Mouse (Mus musculus): ENCODE measurements at regions not wholly inside any gene's neighbourhood (a gene's known extent, or its start where the extent isn't known, plus 50 kb on each side); places are given as distances from the start of the nearest gene placed in this dataset.

GRCm38 (mm10) chr3:41181438-41181837, 98.6 kb upstream of the Pgrmc2 start:
- Histone ChIP-seq H3K4me2 (ENCODE audit: low read depth, low read length, poor library complexity, severe bottlenecking) (no peak overlapping the region), H3K27me3 (ENCODE audit: insufficient read depth, low read length) (no peaks in the 10 kb centered on the region), H3K4me1 (ENCODE audit: insufficient read depth, low read length) (no peaks in the 10 kb centered on the region), H3K36me3 (ENCODE audit: insufficient read depth, low read length) (no peaks in the 10 kb centered on the region), H3K9ac (replicated peaks; ENCODE audit: low read length, poor library complexity, severe bottlenecking) (no peak overlapping the region), H3K27ac (ENCODE audit: low read depth, low read length) (no peak overlapping the region), H3K4me3 (ENCODE audit: low read depth, low read length) (no peak overlapping the region), H3K9me3 (ENCODE audit: low read length) (no peaks in the 10 kb centered on the region)
- DNase-seq (ENCODE audit: low spot score) (no peak), ATAC-seq (ENCODE audit: low FRiP score) (no peak)
- no peak for TF ChIP-seq CTCF (IDR thresholded peaks at IDR 0.05)
- WGBS = 89% methylated on average over 11 of the region's 11 CpGs

GRCm38 (mm10) chr3:41180911-41181310, 98.1 kb upstream of the Pgrmc2 start:
- Histone ChIP-seq H3K9me3 (ENCODE audit: low read length) (no peaks in the 10 kb centered on the region), H3K36me3 (ENCODE audit: insufficient read depth, low read length) (no peaks in the 10 kb centered on the region), H3K4me1 (ENCODE audit: insufficient read depth, low read length) (no peaks in the 10 kb centered on the region), H3K4me2 (ENCODE audit: low read depth, low read length, poor library complexity, severe bottlenecking) (no peak overlapping the region), H3K4me3 (ENCODE audit: low read depth, low read length) (no peak overlapping the region), H3K9ac (replicated peaks; ENCODE audit: low read length, poor library complexity, severe bottlenecking) (no peak overlapping the region), H3K27ac (ENCODE audit: low read depth, low read length) (no peak overlapping the region), H3K27me3 (ENCODE audit: insufficient read depth, low read length) (no peaks in the 10 kb centered on the region)
- no peak for TF ChIP-seq CTCF (IDR thresholded peaks at IDR 0.05)
- DNase-seq (ENCODE audit: low spot score) (no peak), ATAC-seq (ENCODE audit: low FRiP score) (no peak)
- WGBS = 84% methylated on average over 7 of the region's 7 CpGs

GRCm38 (mm10) chr3:41179037-41179880, 96.4 kb upstream of the Pgrmc2 start:
- no peak for ATAC-seq (ENCODE audit: low FRiP score)
- 76% methylated on average over 4 of the region's 4 CpGs for WGBS
- H3K4me1 ChIP-seq (ENCODE audit: insufficient read depth, low read length) = no peaks in the 10 kb centered on the region
- no peak for TF ChIP-seq CTCF (IDR thresholded peaks at IDR 0.05)
- H3K4me3 ChIP-seq (ENCODE audit: low read depth, low read length) = no peak overlapping the region
- no peak overlapping the region for H3K9ac ChIP-seq (replicated peaks; ENCODE audit: low read length, poor library complexity, severe bottlenecking)
- H3K27me3 ChIP-seq (ENCODE audit: insufficient read depth, low read length) = no peaks in the 10 kb centered on the region
- DNase-seq (ENCODE audit: low spot score) = no peak
- H3K9me3 ChIP-seq (ENCODE audit: low read length) = no peaks in the 10 kb centered on the region
- no peaks in the 10 kb centered on the region for H3K36me3 ChIP-seq (ENCODE audit: insufficient read depth, low read length)
- H3K4me2 ChIP-seq (ENCODE audit: low read depth, low read length, poor library complexity, severe bottlenecking) = no peak overlapping the region
- no peak overlapping the region for H3K27ac ChIP-seq (ENCODE audit: low read depth, low read length)

- Histone ChIP-seq H3K9ac (replicated peaks; ENCODE audit: low read length, poor library complexity, severe bottlenecking) (no peak overlapping the region), H3K27me3 (ENCODE audit: insufficient read depth, low read length) (no peaks in the 10 kb centered on the region), H3K4me1 (ENCODE audit: insufficient read depth, low read length) (no peaks in the 10 kb centered on the region), H3K9me3 (ENCODE audit: low read length) (no peaks in the 10 kb centered on the region), H3K36me3 (ENCODE audit: insufficient read depth, low read length) (no peaks in the 10 kb centered on the region), H3K4me2 (ENCODE audit: low read depth, low read length, poor library complexity, severe bottlenecking) (no peak overlapping the region), H3K4me3 (ENCODE audit: low read depth, low read length) (no peak overlapping the region), H3K27ac (ENCODE audit: low read depth, low read length) (no peak overlapping the region)
- no peak for TF ChIP-seq CTCF (IDR thresholded peaks at IDR 0.05)
- no peak for DNase-seq (ENCODE audit: low spot score)
- ATAC-seq (ENCODE audit: low FRiP score) = no peak
These were observed 94.3 kb upstream of the Pgrmc2 start for GRCm38 (mm10) chr3:41177124-41177523.

GRCm38 (mm10) chr3:41175356-41175755, 92.5 kb upstream of the Pgrmc2 start:
- no peak for TF ChIP-seq CTCF (IDR thresholded peaks at IDR 0.05)
- Histone ChIP-seq H3K4me1 (ENCODE audit: insufficient read depth, low read length) (no peaks in the 10 kb centered on the region), H3K27ac (ENCODE audit: low read depth, low read length) (no peak overlapping the region), H3K4me2 (ENCODE audit: low read depth, low read length, poor library complexity, severe bottlenecking) (no peak overlapping the region), H3K27me3 (ENCODE audit: insufficient read depth, low read length) (no peaks in the 10 kb centered on the region), H3K4me3 (ENCODE audit: low read depth, low read length) (no peak overlapping the region), H3K9me3 (ENCODE audit: low read length) (no peaks in the 10 kb centered on the region), H3K36me3 (ENCODE audit: insufficient read depth, low read length) (no peaks in the 10 kb centered on the region), H3K9ac (replicated peaks; ENCODE audit: low read length, poor library complexity, severe bottlenecking) (no peak overlapping the region)
- DNase-seq (ENCODE audit: low spot score) (no peak), ATAC-seq (ENCODE audit: low FRiP score) (no peak)
- WGBS = 87% methylated on average over 3 of the region's 3 CpGs

GRCm38 (mm10) chr3:41173561-41173960, 90.7 kb upstream of the Pgrmc2 start:
- no peak for ATAC-seq (ENCODE audit: low FRiP score)
- H3K9me3 ChIP-seq (ENCODE audit: low read length) = no peaks in the 10 kb centered on the region
- H3K9ac ChIP-seq (replicated peaks; ENCODE audit: low read length, poor library complexity, severe bottlenecking) = no peak overlapping the region
- no peaks in the 10 kb centered on the region for H3K4me1 ChIP-seq (ENCODE audit: insufficient read depth, low read length)
- WGBS = 33% methylated on average over 6 of the region's 6 CpGs
- no peak overlapping the region for H3K4me3 ChIP-seq (ENCODE audit: low read depth, low read length)
- no peak overlapping the region for H3K27ac ChIP-seq (ENCODE audit: low read depth, low read length)
- DNase-seq (ENCODE audit: low spot score) = no peak
- H3K27me3 ChIP-seq (ENCODE audit: insufficient read depth, low read length) = no peaks in the 10 kb centered on the region
- TF ChIP-seq CTCF (IDR thresholded peaks at IDR 0.05) = no peak
- H3K36me3 ChIP-seq (ENCODE audit: insufficient read depth, low read length) = no peaks in the 10 kb centered on the region
- no peak overlapping the region for H3K4me2 ChIP-seq (ENCODE audit: low read depth, low read length, poor library complexity, severe bottlenecking)
